Mouse (Mus musculus) mouse trophoblast stem cell (cell line): ENCODE results near the gene Fgfr1op.

Experiments
- in situ Hi-C, 2 experiments: fragments of 300-500 bp; cut with MseI, MboI; formaldehyde crosslinking; loops; 2 replicates in 1 of 2; 3 replicates in 1 of 2; pipeline ENCODE4 v1.15.1; 2025

The Fgfr1op gene

DNA sequence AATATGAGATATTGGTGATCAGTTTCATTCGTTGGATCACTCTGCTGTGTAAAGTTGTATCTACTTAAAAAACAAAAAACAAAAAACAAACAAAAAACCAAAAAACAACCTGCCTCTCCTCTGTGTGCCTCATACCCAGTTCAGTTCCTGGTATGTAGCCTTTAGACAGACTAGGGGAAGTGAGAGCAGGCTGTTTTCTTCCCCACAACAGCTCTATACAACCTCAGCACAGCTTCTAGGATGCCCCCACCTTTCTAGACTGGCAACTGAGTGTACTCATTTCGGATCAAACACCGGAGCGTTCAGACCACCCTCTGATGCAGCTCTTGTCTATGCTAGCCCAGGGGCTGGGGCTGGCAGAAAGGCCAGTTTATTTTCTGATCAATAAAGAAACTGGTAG lies 60.4 kb downstream of the Fgfr1op start:
- in situ Hi-C loops, result no loop called here

DNA sequence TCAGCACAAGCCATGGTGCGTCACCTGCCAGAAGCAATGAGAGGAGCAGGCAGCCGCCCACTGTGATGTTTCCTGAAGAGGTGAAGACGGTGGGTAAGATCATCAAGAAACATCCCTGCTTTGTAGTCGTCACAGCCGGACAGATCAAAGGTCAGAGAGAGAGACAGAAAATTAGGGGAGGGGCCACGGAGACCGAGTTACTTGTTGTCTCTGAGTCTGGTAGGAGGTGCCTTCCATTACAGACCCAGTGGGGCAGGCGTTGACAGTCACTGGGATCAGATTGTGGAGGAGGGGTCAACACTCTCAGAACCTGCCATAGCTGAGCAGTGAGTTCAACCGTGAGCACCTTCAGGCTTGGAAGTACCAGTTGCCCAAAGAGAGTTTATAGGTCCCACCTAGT lies 63.3 kb downstream of the Fgfr1op start:
- in situ Hi-C loops, result no loop called here

DNA sequence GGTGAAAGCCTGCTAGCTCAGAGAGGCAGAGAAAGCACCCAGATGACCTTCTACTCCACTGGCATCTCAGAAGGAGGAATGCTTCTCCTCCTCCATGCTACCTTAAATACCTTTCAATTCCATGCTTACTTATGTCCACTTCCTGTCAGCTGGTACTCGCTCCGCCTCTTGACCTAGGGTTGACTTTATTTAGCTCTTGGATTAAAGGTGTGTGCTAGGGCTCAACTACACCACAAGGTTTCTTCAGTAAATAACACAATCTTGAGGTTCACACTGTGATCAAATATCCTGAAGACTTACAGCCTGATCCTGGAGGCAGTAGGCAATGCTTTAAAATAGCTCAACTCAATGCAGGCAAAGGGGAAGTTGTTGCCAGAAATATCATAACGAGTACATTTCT lies 64.3 kb downstream of the Fgfr1op start:
- in situ Hi-C loops, result no loop called here

DNA sequence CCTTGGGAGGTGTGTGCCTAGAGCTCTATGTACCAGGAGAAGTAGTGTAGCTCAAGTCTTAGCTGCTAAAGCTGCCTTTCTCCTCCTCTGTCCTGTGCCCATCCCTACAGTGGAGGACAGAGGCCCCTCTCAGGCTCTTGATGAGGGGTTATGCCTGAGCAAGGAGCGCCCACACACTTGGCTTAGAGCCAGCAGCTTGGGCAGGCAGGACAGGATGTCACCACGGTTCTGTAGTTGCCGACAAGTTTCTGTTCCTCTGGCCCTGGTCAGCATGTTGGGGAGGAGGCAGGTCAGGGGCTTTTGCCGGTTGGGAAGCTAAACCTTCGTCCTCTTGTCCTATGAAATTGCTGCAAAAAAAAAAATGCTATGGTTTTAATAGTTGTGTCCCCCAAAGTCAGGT lies 66.8 kb downstream of the Fgfr1op start:
- in situ Hi-C loops, result no loop called here

DNA sequence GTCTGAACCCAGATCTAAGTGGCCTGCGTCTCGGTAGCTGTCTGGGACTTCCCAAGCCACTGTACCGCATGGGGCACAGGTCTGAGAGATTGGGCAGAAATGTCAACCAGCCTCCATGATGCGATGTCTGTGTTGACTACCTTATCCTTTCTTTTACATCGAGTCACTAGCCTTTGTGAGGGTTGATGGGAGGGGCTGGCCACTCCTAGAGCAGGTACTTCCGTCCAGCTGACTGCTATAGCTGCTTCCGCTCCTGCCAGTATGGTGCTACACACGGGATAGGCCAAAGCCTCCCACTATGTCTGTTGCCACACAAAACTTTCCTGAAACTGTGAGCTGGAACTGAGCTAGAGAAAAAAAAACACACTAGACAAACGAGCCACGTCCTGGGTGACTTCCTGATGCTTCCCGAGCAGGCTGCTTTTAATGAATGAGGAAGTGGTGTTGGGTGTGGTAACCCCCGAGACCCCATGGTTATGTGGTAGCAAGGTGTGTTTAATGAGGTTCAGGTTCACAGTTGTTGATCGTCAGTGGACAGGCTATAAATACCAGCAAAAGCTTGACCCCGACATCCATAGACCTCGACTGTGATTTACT lies 68.4 kb downstream of the Fgfr1op start:
- in situ Hi-C loops, result no loop called here

DNA sequence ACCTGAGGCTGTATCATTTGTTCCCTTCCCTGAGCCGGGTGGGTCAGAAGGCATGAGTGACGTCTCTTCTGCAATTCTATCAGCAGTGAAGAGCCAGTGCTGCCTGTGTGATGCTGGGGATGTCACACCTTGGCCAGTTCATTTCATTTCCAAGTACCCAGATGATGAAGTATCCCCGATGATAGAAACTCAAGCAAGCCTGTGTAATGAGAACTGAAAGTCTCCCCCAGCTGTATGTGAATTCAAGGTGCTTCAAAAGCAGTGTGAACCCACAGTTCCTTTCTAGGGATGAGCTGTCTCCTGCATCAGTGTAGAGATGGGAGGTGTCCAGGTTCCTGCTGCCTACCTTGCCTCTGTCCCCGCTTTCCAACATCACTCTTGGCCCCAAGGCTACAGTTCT lies 69.2 kb downstream of the Fgfr1op start:
- in situ Hi-C loops, result no loop called here

DNA sequence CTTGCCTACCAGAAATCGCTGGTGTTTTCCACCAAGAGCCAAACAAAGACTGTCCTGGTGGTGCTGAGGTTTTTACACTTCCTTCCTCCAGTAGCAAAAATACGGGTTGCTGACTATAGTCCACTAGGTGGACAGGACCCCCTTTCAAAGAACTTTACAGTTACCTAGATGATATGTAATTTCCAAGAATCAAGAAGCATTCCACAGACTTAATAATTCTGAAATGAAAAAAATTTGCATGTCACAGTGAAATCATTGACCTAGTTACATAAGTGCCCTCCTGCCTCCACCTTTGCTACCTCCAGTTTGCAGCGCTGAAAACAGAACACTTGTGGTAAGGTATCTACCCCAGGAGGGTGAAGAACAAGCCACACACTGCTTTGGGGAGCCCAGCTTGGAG lies 70.4 kb downstream of the Fgfr1op start, which contains the start of gene Ccr6:
Ccr6 (plus strand) TSS at position 301 of the 400 bp plus-strand sequence.
- in situ Hi-C loops, result no loop called here

DNA sequence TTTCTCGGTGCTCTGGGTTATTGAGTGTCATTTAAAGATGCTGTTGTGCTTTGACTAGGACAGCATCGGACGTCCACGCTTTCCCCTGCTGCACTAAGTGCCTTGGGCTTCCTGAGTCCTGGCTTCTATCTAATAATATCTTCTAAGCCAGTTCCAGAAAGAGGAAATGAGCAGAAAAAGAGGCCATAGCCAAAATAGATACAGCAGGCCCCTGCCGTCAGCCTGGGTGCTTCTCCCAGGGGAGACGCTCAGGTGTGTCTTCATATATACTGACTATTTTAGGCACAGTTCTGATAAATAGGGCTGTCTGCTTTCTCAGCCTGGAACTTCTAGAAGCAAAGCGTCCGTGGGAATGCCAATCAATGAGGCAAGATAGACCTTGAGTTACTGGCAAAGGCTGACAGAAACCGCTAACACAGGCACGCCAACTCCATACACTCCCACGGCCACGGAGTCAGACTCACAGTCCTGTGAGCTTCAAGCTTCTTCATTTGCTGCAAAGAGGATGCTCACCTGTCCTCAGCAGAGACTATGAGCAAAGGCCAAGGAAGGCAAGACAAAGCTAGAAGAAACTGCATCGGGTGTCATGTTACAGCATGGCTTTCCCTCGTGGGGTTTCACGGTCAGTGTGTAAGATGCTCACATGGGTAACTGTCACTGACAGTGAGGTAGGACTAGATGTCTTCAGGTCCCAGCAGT lies 72.9 kb downstream of the Fgfr1op start:
- in situ Hi-C loops, result no loop called here

DNA sequence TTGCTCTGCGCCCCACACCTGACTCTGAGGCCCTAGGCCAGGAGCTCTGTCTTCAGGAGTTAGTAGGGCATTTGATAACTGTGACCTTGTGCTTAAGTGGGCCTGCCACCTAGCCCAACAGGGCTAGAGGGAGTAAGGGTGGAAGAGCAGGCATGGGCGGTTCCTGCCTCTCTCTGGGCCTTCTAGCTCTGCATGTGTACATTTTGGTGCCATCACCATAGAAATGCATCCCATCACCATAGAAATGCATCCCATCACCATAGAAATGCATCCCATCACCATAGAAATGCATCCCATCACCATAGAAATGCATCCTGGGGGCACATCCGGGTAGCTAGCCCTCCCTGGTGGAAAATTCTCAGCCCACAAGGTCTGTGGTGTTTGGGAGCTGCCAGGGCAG lies 74.3 kb downstream of the Fgfr1op start:
- in situ Hi-C loops, result no loop called here

DNA sequence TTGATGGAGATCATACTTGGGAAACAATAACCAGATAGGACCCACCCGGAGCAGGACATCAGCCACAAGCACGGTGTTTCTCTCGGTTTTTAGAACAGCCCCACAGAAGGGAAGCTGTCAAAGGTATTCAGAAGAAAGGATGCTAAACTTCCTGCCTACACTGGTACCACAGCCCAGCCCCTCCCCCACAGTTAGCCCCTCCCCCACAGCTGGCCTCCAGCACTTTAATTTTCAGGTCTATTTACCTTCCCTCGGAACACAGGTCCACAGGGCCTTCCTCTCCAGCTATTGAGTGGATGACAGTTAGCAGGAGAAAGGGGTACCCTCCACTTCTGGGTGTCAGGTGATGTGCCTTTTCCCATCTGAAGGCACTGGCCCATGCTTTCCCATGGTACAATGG lies 75.2 kb downstream of the Fgfr1op start:
- in situ Hi-C loops, result no loop called here

DNA sequence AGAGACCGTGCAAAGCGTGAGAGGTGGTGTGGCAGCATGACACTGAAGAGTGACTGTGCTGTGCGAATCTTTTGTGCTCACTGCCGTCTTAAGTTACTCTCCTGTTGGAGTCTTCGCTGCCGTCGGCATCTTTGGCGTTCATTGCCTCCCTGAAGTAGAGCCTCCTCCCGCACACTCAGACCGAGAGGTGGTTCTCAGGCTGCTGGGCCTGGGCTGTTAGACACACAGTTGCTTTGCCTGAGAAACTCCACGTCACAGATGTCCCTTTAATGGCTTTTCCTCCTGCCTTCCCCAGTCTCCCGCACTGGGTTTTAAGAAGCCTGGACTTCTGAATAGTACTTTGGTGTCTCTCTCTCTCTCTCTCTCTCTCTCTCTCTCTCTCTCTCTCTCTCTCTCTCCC lies 76.3 kb downstream of the Fgfr1op start:
- in situ Hi-C loops, result no loop called here

DNA sequence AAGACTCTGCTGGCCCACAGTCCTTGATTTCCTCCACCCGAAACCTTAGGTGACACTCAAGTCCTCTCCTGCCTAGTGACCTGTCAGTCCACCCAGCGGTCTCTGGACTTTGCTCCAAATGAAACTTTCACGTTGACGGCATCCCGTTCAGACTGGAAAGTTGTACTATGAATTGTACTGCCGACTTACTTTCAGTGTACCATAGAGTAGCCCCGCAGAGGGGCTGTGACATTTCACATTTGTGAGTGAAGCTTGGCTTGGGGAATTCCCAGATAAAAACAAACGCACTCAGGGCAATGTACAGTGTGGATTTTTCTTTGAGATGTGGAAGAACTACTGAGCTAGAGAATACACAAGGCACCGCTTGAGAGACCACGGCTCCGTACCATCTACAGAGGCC lies 76.9 kb downstream of the Fgfr1op start:
- in situ Hi-C loops, result no loop called here

DNA sequence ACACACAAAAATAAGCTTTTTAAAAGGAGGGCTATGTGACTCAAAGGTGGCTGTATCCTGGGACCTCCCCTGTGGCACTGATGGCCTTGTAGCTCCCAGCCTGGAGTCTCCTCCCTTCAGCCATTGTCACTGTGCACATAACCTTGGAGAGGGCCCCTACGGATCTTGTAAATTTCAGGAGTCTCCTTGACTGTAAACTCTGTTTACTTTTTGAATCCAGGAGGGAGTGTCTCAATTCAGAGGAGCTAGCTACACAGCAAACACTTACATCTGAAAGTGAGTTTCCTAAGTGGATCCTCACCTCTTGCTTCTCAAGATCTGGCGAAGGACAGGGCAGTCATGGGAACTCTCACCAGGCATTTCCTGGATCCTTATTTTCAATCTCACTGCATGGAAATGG lies 78.8 kb downstream of the Fgfr1op start:
- in situ Hi-C loops, result no loop called here

DNA sequence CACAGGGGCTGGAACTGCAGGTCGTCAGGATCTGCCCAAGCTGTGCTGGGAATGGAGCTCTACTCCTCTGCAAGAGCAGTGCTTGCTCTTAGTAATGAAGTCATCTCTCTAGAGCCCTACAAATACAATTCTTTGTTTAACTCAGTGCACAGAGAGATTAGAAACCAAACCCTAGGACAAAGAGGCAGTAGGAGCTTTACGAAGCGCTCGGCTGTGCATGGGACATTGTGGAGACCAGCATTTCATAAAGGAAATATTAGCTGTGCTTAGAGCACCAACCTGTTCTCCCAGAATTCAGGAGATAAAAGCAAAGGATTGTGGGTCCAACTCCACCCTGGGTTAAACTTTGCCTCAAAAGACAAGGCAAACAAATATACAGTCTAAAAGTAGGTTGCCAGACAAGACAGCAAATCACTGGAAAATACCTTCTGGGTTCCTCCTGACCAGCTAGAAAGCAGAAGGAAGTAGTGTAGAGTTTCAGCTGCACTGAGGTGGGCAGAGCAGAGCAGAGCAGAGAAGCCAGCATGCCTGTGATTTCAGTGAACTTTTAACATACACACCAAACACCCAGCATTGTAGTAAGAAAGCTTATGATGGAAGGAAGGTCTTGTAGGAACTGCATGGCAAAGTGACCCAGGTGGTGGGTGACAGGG lies 80.9 kb downstream of the Fgfr1op start:
- in situ Hi-C loops, result no loop called here
